Mouse (Mus musculus): ENCODE data around the gene Slc39a9. TPM values are rescaled to one million over a fixed set of nuclear protein-coding genes. Genes with fewer than 3 reads are reported as not detected.

Slc39a9 gene
- polyA plus RNA-seq, 1 experiment from 2014 or later: 9.5 TPM

DNA sequence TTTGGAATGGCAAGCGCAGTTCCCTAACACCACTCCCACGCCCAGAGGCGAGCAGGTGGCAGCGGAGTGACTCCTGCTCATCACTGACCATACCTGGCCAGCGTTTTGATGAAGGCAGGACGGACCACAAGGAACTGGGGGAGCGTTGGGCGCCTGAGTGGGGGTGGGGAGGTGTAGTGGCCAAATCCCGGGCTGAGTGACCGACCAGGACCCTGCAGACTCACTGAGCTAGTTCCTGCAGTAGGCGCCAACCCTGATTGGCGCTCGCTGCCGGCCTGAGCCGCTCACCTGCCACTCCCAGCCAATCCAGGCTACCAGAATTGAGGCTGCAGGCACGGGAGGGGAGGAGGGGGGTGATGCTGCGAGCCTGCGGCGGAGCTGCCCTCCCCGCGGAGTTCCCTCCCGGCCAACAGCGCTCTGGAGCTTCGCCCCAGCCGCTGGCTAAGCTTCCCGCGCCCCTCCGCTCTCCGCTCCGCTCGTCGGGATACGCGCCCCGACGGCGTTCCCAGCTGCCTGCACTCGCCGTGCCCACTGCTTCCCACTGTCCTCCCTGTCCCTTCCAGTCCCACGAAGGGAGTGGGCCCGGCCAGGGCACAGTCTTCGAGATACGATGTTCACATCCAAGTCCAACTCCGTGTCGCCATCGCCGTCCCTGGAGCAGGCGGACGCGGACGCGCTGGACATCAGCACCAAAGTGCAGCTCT lies 48.7 kb downstream of the Slc39a9 start, which contains the start of gene Plekhd1:
Gene Plekhd1, plus strand, starts transcription at position 323 of the 704 bp plus-strand sequence.
- Histone ChIP-seq H3K9ac (peak within 1 kb of the TSS; percentile 39), H3K27ac (no peak within 1 kb of the TSS)

DNA sequence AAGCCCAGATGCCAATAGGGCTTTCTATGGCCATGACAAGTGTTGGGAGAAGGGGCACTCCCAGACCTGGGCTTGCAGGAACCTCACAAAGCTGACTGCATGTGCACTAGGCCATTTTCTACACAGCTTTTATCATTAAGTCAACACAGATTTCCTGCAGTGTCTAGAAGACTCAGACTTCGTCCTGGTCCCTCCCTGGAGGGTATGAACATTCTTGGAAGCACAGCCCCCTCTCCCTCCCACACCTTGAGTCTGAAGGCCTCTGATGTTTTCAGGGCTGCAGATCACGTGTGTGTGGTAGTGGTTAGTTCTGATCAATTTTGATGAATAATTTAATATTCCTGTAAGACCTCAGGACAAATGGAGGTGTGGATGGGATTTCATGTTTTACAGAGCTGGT lies 50.0 kb downstream of the Slc39a9 start:
- ATAC-seq (ENCODE audit: low read depth) (no peak), DNase-seq (no peak)
- H3K36me3 ChIP-seq: no peaks in the 10 kb centered on the region
- no peak overlapping the region for H3K4me2 ChIP-seq
- H3K27ac ChIP-seq: no peak overlapping the region
- no peak overlapping the region for H3K9ac ChIP-seq
- H3K9me3 ChIP-seq (replicated peaks): no peaks in the 10 kb centered on the region
- 36% methylated on average over 2 of the region's 2 CpGs for WGBS (ENCODE audit: insufficient replicate concordance)
- H3K4me1 ChIP-seq (replicated peaks): peaks cover 34% of the 10 kb centered on the region
- H3K27me3 ChIP-seq: peaks cover 63% of the 10 kb centered on the region
- no peak overlapping the region for H3K4me3 ChIP-seq (replicated peaks)

More for the DNA sequence above, 48.7 kb downstream of the Slc39a9 start, which contains the start of gene Plekhd1:
- no peak for DNase-seq
- Histone ChIP-seq H3K27me3 (peaks cover 63% of the 10 kb centered on the region), H3K36me3 (no peaks in the 10 kb centered on the region), H3K4me2 (peak within 1 kb of the TSS; percentile 65), H3K4me1 (replicated peaks) (peaks cover 22% of the 10 kb centered on the region), H3K4me3 (replicated peaks) (peak within 1 kb of the TSS; percentile 49), H3K9me3 (replicated peaks) (no peaks in the 10 kb centered on the region)
- WGBS (ENCODE audit: insufficient replicate concordance): 4% methylated on average over 52 of the region's 52 CpGs
- peak; percentile 73 for ATAC-seq (ENCODE audit: low read depth)

DNA sequence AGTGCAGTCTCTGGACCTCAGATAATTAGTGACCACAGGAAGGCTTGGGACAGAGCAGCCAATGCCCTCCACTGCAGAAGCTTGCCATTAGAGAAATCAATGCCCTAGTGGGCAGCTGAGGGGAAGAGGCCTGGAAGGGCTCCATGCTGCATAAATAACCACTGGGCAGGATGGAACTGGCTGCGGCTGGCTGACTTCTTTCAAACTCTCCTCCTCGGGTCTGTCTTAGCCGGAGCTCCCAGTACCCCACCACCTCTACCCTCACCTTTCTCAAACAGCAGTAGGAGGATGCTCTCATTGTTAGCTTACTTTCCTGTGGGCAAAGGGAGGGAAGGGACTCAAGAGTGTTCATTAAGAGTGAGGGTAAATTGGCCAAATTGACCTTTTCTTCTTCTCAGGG lies 51.3 kb downstream of the Slc39a9 start:
- H3K4me3 ChIP-seq (replicated peaks): no peak overlapping the region
- no peaks in the 10 kb centered on the region for H3K36me3 ChIP-seq
- no peak for ATAC-seq (ENCODE audit: low read depth)
- no peak overlapping the region for H3K9ac ChIP-seq
- H3K4me1 ChIP-seq (replicated peaks): peaks cover 47% of the 10 kb centered on the region
- no peak overlapping the region for H3K4me2 ChIP-seq
- H3K27me3 ChIP-seq: peaks cover 55% of the 10 kb centered on the region
- H3K9me3 ChIP-seq (replicated peaks): no peaks in the 10 kb centered on the region
- 73% methylated on average over 3 of the region's 3 CpGs for WGBS (ENCODE audit: insufficient replicate concordance)
- no peak overlapping the region for H3K27ac ChIP-seq
- no peak for DNase-seq

DNA sequence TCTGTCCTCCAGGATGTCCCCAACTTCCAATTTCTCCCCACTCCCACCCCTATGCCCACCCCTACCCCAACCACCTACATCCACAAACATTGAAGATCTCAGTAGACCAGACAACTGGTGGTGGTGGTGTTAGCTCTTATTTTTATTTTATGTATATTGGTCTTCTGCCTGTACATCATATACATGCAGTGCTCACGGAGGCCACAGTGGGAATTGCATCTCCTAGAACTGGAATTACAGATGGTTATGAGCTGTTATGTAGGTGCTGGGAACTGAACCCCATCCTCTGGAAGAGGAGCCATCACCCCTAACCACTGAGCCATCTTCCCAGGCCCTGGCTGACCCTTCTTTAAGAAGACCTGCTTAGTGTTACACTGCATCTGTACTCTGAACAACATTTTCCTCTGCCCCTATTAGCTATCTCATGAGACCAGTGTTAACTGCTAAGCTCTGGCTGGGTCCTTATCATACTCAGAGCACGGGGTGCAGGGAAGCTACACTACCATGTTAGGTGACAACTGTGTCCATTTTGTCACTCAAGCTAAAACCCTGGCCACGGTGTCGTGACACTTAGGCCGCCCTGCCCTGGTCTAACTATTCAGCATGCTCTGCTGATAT lies 55.0 kb downstream of the Slc39a9 start:
- 27% methylated on average over 5 of the region's 5 CpGs for WGBS (ENCODE audit: insufficient replicate concordance)
- peak overlapping the region; percentile 87 for H3K27ac ChIP-seq
- H3K4me3 ChIP-seq (replicated peaks): no peak overlapping the region
- H3K9ac ChIP-seq: peak overlapping the region; percentile 27; the same call in 1 of the 2 replicates
- ATAC-seq (ENCODE audit: low read depth): peak; percentile 98
- H3K9me3 ChIP-seq (replicated peaks): no peaks in the 10 kb centered on the region
- H3K4me2 ChIP-seq: peak overlapping the region; percentile 17
- peak; percentile 68 for DNase-seq
- peaks cover 47% of the 10 kb centered on the region for H3K4me1 ChIP-seq (replicated peaks)
- peaks cover 20% of the 10 kb centered on the region for H3K27me3 ChIP-seq
- no peaks in the 10 kb centered on the region for H3K36me3 ChIP-seq

DNA sequence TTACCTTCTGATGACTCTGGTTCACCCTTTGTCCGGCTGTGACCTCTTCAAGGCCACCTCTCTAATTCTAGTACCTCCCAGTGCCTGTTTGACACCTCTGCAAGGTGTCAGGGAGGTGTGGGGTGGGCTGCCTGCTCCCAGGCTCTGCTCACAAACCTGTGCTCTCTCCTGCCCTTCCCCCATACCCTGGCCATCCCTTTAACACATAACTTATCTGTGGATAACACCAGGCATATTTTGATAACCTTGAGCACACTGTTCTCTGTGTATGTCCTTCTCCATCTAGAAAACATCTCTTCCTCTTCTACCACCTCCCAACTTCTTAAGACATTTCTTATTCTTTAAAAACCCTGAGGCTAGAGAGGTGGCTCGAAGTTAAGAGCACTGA lies 55.5 kb downstream of the Slc39a9 start:
- peak overlapping the region; percentile 17; the same call in 1 of the 2 replicates for H3K4me2 ChIP-seq
- peak overlapping the region; percentile 27; the same call in 1 of the 2 replicates for H3K9ac ChIP-seq
- ATAC-seq (ENCODE audit: low read depth): peak; percentile 86
- H3K9me3 ChIP-seq (replicated peaks): no peaks in the 10 kb centered on the region
- H3K4me1 ChIP-seq (replicated peaks): peaks cover 47% of the 10 kb centered on the region
- no peak for DNase-seq
- H3K27me3 ChIP-seq: peaks cover 15% of the 10 kb centered on the region
- peak overlapping the region; percentile 87 for H3K27ac ChIP-seq
- H3K36me3 ChIP-seq: no peaks in the 10 kb centered on the region
- WGBS (ENCODE audit: insufficient replicate concordance): 40% methylated on average over 2 of the region's 2 CpGs
- no peak overlapping the region for H3K4me3 ChIP-seq (replicated peaks)

DNA sequence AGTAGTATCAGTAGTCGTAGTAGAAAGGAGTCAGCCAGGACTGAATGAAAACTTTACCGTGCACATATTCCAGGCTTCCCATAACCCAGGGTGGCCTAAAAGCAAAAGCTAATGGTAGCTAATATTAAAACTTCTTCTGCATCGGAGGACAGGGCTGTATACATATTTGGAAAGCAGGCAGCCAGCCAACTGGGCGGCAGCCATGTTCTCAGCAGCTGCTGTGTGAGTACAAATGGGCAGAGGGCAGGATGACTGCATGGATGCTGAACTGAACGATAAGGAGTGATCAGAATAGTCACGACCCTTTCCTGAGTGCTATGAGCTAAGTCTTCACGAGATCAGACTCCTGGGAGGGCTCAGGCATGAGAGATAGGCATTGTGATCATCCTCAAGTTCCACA lies 57.6 kb downstream of the Slc39a9 start:
- Histone ChIP-seq H3K4me1 (replicated peaks) (peaks cover 44% of the 10 kb centered on the region), H3K4me2 (no peak overlapping the region), H3K36me3 (no peaks in the 10 kb centered on the region), H3K27me3 (peaks cover 9% of the 10 kb centered on the region), H3K27ac (no peak overlapping the region), H3K9ac (no peak overlapping the region), H3K4me3 (replicated peaks) (no peak overlapping the region), H3K9me3 (replicated peaks) (no peaks in the 10 kb centered on the region)
- WGBS (ENCODE audit: insufficient replicate concordance): 63% methylated on average over 7 of the region's 7 CpGs
- DNase-seq: no peak
- no peak for ATAC-seq (ENCODE audit: low read depth)

DNA sequence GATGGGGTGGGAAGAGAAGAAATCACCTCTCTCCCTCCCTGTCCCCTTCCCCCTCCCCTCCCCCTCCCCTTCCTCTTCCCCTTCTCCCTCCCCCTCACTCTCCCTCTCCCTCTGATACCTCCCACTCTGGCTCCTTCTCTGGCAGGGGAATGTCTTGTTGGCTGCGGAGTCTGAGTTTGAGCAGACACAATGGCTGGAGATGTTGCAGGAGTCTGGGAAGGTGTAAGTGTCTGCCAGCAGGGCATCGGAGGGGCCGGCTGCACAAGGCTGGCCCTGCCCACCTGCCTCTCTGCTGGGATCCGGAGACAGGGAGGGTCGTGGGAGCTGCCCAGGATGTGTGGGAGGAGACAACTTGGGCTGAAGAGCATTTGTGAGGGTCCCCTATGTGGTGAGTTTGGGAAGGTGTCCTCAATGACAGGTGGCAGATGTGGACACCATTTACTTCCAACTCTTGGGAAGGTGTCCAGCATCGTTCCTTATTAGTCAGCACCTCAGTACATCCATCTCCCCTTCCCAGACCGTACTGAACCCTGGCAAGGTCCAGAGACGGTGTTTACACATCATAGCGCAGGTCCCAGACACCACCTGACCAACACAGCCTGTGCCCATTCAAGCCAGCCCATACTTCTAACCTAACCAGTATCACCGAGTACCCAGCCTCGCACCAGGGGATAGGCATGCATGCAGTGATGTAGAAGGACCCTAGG lies 62.7 kb downstream of the Slc39a9 start:
- peaks cover 44% of the 10 kb centered on the region for H3K27me3 ChIP-seq
- H3K4me1 ChIP-seq (replicated peaks): peaks cover 8% of the 10 kb centered on the region; the same call in 1 of the 2 replicates
- H3K9ac ChIP-seq: no peak overlapping the region
- no peak overlapping the region for H3K4me3 ChIP-seq (replicated peaks)
- DNase-seq: no peak
- H3K9me3 ChIP-seq (replicated peaks): no peaks in the 10 kb centered on the region
- ATAC-seq (ENCODE audit: low read depth): no peak
- 50% methylated on average over 11 of the region's 11 CpGs for WGBS (ENCODE audit: insufficient replicate concordance)
- no peaks in the 10 kb centered on the region for H3K36me3 ChIP-seq
- H3K27ac ChIP-seq: no peak overlapping the region
- H3K4me2 ChIP-seq: no peak overlapping the region

DNA sequence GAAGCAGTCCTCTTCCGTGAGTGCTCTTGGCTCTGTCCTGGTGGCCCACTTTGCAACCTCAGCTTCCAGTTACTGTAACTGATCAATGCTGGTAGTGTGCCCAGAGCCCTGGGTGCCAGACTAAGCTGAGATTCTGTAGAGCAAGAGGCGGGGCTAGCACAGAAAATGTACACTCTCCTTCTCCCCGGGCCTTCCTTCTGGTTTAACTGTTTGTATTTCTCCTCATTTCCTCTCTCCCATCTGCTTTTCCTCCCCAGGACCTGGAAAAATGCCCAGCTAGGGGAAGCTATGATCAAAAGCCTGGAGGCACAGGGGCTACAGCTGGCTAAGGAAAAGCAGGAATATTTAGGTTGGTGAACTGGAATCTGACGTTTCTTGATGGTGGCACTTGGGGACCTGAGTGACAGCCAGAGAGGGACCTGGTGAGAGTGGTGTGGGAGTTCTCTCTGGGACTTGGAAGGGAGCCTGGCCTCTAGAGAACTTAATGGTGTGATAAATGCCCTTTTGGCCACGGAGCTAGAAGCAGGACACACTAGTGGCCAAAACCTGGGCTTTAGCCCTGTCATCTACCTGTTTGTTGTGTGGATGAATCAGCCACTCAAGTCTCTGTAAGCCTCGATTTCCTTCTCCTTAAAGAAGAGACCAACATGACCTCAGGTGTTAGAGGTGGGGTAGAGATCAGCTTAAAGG lies 63.4 kb downstream of the Slc39a9 start:
- Histone ChIP-seq H3K9ac (no peak overlapping the region), H3K36me3 (no peaks in the 10 kb centered on the region), H3K27ac (no peak overlapping the region), H3K27me3 (peaks cover 44% of the 10 kb centered on the region), H3K9me3 (replicated peaks) (no peaks in the 10 kb centered on the region), H3K4me3 (replicated peaks) (no peak overlapping the region), H3K4me2 (no peak overlapping the region), H3K4me1 (replicated peaks) (peaks cover under 1% of the 10 kb centered on the region; the same call in 1 of the 2 replicates)
- 44% methylated on average over 6 of the region's 6 CpGs for WGBS (ENCODE audit: insufficient replicate concordance)
- ATAC-seq (ENCODE audit: low read depth) (no peak), DNase-seq (no peak)

DNA sequence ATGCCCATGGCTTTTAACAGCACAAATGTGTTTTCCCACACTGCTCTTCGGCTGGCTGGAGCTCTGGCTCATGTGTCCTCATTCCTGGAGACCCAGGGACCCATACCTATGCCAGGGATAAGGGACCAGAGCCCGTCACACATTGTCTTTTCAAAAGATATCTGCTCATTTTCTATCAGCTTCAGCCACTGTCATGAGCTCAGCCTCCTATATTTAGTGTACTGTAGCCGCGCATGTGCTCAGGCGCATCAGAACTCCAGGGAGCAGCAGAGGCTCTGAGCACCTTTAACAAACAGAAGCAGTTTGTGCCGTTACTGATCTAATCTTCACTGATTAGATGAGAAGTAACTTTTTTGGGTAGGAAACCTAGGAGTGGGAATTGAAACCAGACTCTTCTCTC lies 72.2 kb downstream of the Slc39a9 start:
- ATAC-seq (ENCODE audit: low read depth) (no peak), DNase-seq (no peak)
- Histone ChIP-seq H3K4me1 (replicated peaks) (peaks cover 10% of the 10 kb centered on the region; the same call in 1 of the 2 replicates), H3K9me3 (replicated peaks) (no peaks in the 10 kb centered on the region), H3K27me3 (no peaks in the 10 kb centered on the region), H3K27ac (no peak overlapping the region), H3K4me2 (no peak overlapping the region), H3K4me3 (replicated peaks) (no peak overlapping the region), H3K36me3 (no peaks in the 10 kb centered on the region), H3K9ac (no peak overlapping the region)
- WGBS (ENCODE audit: insufficient replicate concordance): 49% methylated on average over 6 of the region's 6 CpGs

DNA sequence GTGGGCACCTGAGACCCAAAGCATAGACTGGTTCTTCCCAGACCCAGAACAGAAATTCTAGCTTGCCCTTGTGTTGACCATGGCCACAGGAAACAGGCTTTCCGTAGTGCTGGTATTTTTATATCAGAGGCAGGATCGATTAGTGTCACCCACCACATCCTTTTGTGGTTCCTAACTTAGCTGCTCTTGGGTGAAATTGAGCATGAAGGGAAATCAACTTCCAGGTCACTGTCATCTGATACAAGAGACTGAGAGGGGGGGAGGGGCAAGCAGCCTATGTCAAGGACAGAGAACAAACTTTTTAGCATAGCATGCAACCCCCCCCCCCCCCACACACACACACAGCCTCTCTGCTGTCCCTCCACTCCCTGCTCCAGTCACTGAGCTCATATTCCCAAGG lies 75.5 kb downstream of the Slc39a9 start:
- DNase-seq (no peak), ATAC-seq (ENCODE audit: low read depth) (no peak)
- Histone ChIP-seq H3K4me3 (replicated peaks) (no peak overlapping the region), H3K9ac (no peak overlapping the region), H3K4me2 (no peak overlapping the region), H3K9me3 (replicated peaks) (no peaks in the 10 kb centered on the region), H3K36me3 (no peaks in the 10 kb centered on the region), H3K27ac (no peak overlapping the region), H3K4me1 (replicated peaks) (peaks cover 21% of the 10 kb centered on the region), H3K27me3 (no peaks in the 10 kb centered on the region)
- WGBS (ENCODE audit: insufficient replicate concordance): 15% methylated on average over 2 of the region's 2 CpGs

DNA sequence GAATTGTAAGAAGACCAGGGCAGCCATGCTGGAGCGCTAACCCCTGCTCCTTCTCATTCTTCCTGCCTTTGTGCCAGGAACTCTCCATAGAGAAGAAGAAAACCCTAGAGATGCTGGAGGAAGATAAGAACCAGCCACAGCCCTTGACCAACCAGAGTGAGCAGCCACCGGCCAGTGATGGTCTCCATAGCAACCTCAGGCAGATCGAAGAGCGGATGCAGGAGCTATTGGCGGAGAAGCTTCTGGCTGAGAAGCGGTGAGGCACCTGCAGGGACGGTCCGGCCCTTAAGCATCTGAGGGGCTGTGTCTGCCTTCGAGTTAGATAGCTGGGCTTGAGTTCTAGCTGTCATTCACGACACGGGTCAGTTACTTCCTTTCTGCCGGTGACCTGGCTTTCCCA lies 76.8 kb downstream of the Slc39a9 start:
- no peak overlapping the region for H3K27ac ChIP-seq
- H3K36me3 ChIP-seq: no peaks in the 10 kb centered on the region
- no peak overlapping the region for H3K4me2 ChIP-seq
- no peak overlapping the region for H3K9ac ChIP-seq
- ATAC-seq (ENCODE audit: low read depth): no peak
- peaks cover 17% of the 10 kb centered on the region for H3K4me1 ChIP-seq (replicated peaks)
- H3K27me3 ChIP-seq: 0 out of 2 replicates have a peak, but pooled peaks cover 3% of the 10 kb centered on the region
- DNase-seq: no peak
- no peaks in the 10 kb centered on the region for H3K9me3 ChIP-seq (replicated peaks)
- WGBS (ENCODE audit: insufficient replicate concordance): 67% methylated on average over 12 of the region's 12 CpGs
- H3K4me3 ChIP-seq (replicated peaks): no peak overlapping the region

Measured in liver, embryonic 13.5 days (tissue).